Mouse (Mus musculus) intestine, embryonic 16.5 days (tissue): ENCODE data around the gene Gm36176. TPM values are rescaled to one million over a fixed set of nuclear protein-coding genes. Genes with fewer than 3 reads are reported as not detected.

Source experiments
- polyA plus RNA-seq: library from polyadenylated mRNA; unstranded; fragments of >200 nt; fragmentation: Nextera tagmentation; extraction: Ambion mirVana; gene quantifications from 2 replicates; pipeline ENCODE4 v1.2.1, GENCODE M21; 2015

The Gm36176 gene
- polyA plus RNA-seq, 1 experiment from 2014 or later, result not detected

Other genes with a start within 250 kb of the Gm36176 start
- gene Sumo3, start 240.7 kb upstream of the Gm36176 start, polyA plus RNA-seq, result 330 and 356 TPM in 2 replicates
- 1.9 TPM in 1 of 2 replicates, not detected in the other for gene Gm49325, start 240.6 kb upstream of the Gm36176 start, polyA plus RNA-seq
- gene Ube2g2, start 224.5 kb upstream of the Gm36176 start, polyA plus RNA-seq, result 61.5 and 68.6 TPM in 2 replicates
- gene Tspear, start 160.2 kb upstream of the Gm36176 start, polyA plus RNA-seq, result 0.48 and 0.51 TPM in 2 replicates
- not detected in 2 replicates for gene Gm19402, start 156.0 kb upstream of the Gm36176 start, polyA plus RNA-seq
- gene Gm9508, start 149.6 kb upstream of the Gm36176 start, polyA plus RNA-seq, result not detected in 2 replicates
- gene Gm10272, start 140.2 kb upstream of the Gm36176 start, polyA plus RNA-seq, result not detected in 2 replicates
- not detected in 2 replicates for gene Gm10024, start 135.3 kb upstream of the Gm36176 start, polyA plus RNA-seq
- not detected in 2 replicates for gene Gm10142, start 131.0 kb upstream of the Gm36176 start, polyA plus RNA-seq
- not detected in 2 replicates for gene Krtap12-1, start 126.2 kb upstream of the Gm36176 start, polyA plus RNA-seq
- gene Gm10100, start 120.3 kb upstream of the Gm36176 start, polyA plus RNA-seq, result not detected in 2 replicates
- gene Gm18596, start 104.2 kb upstream of the Gm36176 start, polyA plus RNA-seq, result not detected in 2 replicates
- gene Gm9736, start 95.4 kb upstream of the Gm36176 start, polyA plus RNA-seq, result not detected in 2 replicates
- not detected in 2 replicates for gene Gm3233, start 87.1 kb upstream of the Gm36176 start, polyA plus RNA-seq
- not detected in 2 replicates for gene Gm3238, start 75.5 kb upstream of the Gm36176 start, polyA plus RNA-seq
- not detected in 2 replicates for gene Gm7138, start 69.9 kb upstream of the Gm36176 start, polyA plus RNA-seq
- not detected in 2 replicates for gene Gm3250, start 64.3 kb upstream of the Gm36176 start, polyA plus RNA-seq
- not detected in 2 replicates for gene Gm7137, start 58.6 kb upstream of the Gm36176 start, polyA plus RNA-seq
- not detected in 2 replicates for gene Gm9639, start 51.7 kb upstream of the Gm36176 start, polyA plus RNA-seq
- not detected in 2 replicates for gene Gm19668, start 47.7 kb upstream of the Gm36176 start, polyA plus RNA-seq
- not detected in 2 replicates for gene Gm9507, start 35.0 kb upstream of the Gm36176 start, polyA plus RNA-seq
- not detected in 2 replicates for gene Gm2696, start 32.1 kb upstream of the Gm36176 start, polyA plus RNA-seq
- not detected in 2 replicates for gene Krtap10-4, start 19.7 kb upstream of the Gm36176 start, polyA plus RNA-seq
- not detected in 2 replicates for gene Krtap10-10, start 10.9 kb upstream of the Gm36176 start, polyA plus RNA-seq
- gene Gm10318, start 6.1 kb downstream of the Gm36176 start, polyA plus RNA-seq, result not detected in 2 replicates
- not detected in 2 replicates for gene Gm3285, start 15.2 kb downstream of the Gm36176 start, polyA plus RNA-seq
- 3.3 TPM in 2 replicates for gene Lrrc3, start 55.7 kb downstream of the Gm36176 start, polyA plus RNA-seq
- 0.91 and 0.92 TPM in 2 replicates for gene Trpm2, start 123.8 kb downstream of the Gm36176 start, polyA plus RNA-seq
- gene 1810043G02Rik, start 131.7 kb downstream of the Gm36176 start, polyA plus RNA-seq, result 16.0 and 17.5 TPM in 2 replicates
- gene Pfkl, start 163.3 kb downstream of the Gm36176 start, polyA plus RNA-seq, result 282 and 298 TPM in 2 replicates
- gene Dnmt3l, start 195.1 kb downstream of the Gm36176 start, polyA plus RNA-seq, result 0.29 and 0.33 TPM in 2 replicates
- gene Aire, start 196.8 kb downstream of the Gm36176 start, polyA plus RNA-seq, result 0.16 and 0.20 TPM in 2 replicates
- gene Icosl, start 222.5 kb downstream of the Gm36176 start, polyA plus RNA-seq, result 5.9 and 6.7 TPM in 2 replicates